Mouse (Mus musculus): ENCODE data around the gene Fndc4.

Fndc4 gene

DNA sequence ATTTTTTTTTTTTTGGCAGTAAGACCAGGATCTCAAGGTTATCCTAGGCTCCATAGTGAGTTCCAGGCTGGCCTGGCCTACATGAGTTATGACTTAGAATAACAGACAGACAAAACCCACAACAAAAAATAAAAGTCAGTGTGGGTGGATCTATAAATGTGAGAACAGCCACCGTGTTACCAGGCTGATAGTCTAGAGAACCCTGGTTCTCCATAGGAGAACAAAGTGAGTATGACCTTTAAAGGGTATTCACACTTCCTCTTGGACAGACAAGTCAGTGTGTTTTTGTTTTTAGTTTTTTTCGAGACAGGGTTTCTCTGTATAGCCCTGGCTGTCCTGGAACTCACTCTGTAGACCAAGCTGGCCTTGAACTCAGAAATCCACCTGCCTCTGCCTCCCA lies 39.9 kb downstream of the Fndc4 start:
- DNase-seq = no peak

DNA sequence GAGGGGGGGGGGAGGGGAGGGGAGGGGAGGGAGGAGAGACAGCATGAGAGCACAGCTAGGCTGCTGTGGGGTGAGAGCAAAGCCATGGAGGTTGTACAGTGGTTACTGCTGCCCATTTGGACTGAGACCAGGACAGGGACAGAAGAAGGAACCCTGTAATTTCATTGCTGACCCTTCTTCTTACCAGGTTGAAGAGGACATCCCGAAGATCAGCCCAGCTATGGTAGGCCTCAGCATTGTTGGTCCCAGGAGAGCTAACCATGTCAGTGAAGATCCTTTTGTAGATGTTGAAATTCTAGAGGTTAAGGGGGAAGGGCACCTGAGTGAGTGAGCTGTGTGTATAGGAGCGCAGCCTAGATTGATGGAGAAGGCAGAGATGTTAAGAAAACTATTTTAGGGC lies 40.5 kb downstream of the Fndc4 start:
- DNase-seq = no peak

- no peak for DNase-seq
Measured at GRCm38 (mm10) chr5:31254901-31255300, 41.0 kb downstream of the Fndc4 start.

GRCm38 (mm10) chr5:31254452-31254851 lies 41.4 kb downstream of the Fndc4 start:
- no peak for DNase-seq

- no peak for DNase-seq
Measured at GRCm38 (mm10) chr5:31253806-31254205, 42.1 kb downstream of the Fndc4 start.

DNA sequence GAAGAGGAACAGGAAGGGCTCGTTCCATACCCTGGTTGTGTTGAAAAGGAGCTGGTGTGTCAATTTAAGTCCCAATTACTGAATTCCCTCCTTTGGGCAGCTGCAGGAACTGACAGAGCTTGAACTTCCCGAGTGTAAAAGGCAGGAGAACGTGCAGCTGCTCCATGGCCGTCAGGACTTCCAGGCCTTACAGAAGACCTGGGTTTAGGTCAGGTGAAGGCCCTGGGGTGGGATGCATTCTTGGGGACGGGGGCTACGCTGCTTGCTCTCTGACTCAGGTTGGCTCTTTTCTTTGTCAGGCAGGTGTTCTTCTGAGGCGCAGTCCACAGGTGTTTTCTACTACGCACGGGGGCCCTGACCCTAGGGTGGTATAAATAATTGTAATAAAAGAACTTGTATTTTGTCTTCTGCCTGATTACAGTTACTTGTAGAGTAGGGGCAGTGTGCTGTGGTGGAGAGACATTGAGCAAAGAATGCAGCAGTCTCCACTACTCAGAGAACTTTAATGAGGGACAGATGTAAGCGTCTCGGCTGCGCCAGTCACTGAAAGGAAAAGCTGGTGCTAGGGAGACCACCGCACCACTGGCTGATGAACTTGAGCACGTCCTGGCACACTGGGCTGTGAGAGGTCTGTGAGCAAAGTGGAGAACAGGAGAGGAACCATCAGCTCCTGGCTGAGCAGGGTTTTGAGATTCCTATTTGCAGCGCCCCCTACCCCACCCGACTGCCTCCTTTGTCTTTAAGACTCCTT lies 42.9 kb downstream of the Fndc4 start:
- no peak for DNase-seq

DNA sequence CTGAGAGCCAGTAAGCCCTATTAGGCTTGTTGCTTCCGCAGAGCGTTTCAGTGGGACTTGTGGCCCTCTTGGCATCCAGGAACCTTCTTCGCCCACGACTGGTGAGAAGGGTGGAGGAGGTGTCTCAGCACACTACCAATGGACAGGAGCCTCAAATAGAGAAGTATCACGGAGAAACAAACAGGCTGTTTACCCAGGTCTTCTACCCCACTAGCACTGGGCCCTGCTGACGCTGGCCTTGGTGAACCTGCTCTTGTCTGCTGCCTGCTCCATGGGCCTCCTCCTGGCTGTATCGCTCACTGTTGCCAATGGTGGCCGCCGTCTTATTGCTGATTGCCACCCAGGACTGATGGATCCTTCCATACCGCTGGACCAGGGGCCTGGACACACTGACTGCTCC lies 43.7 kb downstream of the Fndc4 start:
- no peak for DNase-seq

GRCm38 (mm10) chr5:31251541-31252101 lies 44.3 kb downstream of the Fndc4 start, which contains the start of gene Krtcap3:
Gene Krtcap3, plus strand, starts transcription at chr5:31251691.
- peak; percentile 17 to 47 for DNase-seq

GRCm38 (mm10) chr5:31250716-31251115 lies 45.2 kb downstream of the Fndc4 start:
- DNase-seq = no peak
